Mouse (Mus musculus) hindbrain, embryonic 14.5 days (tissue): ENCODE measurements around the gene Lpo. TPM values are rescaled to one million over a fixed set of nuclear protein-coding genes. Genes with fewer than 3 reads are reported as not detected.
A peak's percentile ranks its signal among the peaks of the same experiment; 100 is the strongest.

ENCODE experiments used
- ATAC-seq: fragments of 200-750 bp; cut with Nextera tagmentation; 2 replicates; pipeline ENCODE4 v1.8.0; 2017; ENCODE audit warnings: moderate number of reproducible peaks, mild to moderate bottlenecking, moderate TSS enrichment, moderate library complexity; ENCODE audit not compliant: low FRiP score
- DNase-seq: peaks from one replicate; pipeline ENCODE4 v3.0.0-alpha.2; 2015; ENCODE audit warnings: low spot score
- H3K27ac ChIP-seq: fragments of 300-500 bp; sonication (generic); 2 replicates; pipeline ENCODE4 v1.5.1; 2014; ENCODE audit warnings: mild to moderate bottlenecking, moderate library complexity
- H3K27me3 ChIP-seq: fragments of 300-500 bp; sonication (generic); 2 replicates; pipeline ENCODE4 v1.6.1; 2014; ENCODE audit warnings: mild to moderate bottlenecking, low read length, mixed read lengths; ENCODE audit not compliant: control insufficient read depth, insufficient read depth
- H3K36me3 ChIP-seq: fragments of 300-500 bp; sonication (generic); replicated peaks from 2 replicates; pipeline ENCODE4 v1.6.1; 2014; ENCODE audit not compliant: control insufficient read depth, insufficient read depth
- H3K4me1 ChIP-seq: fragments of 300-500 bp; sonication (generic); replicated peaks from 2 replicates; pipeline ENCODE4 v1.6.1; 2014; ENCODE audit warnings: antibody characterized with exemption, low read length, mixed read lengths; ENCODE audit not compliant: control insufficient read depth, insufficient read depth
- H3K4me2 ChIP-seq: fragments of 300-500 bp; sonication (generic); replicated peaks from 2 replicates; pipeline ENCODE4 v1.6.1; 2014; ENCODE audit warnings: mild to moderate bottlenecking, moderate library complexity
- H3K4me3 ChIP-seq: fragments of 300-500 bp; sonication (generic); replicated peaks from 2 replicates; pipeline ENCODE4 v1.5.1; 2014; ENCODE audit warnings: mild to moderate bottlenecking, low read length
- H3K9ac ChIP-seq: fragments of 300-500 bp; sonication (generic); 2 replicates; pipeline ENCODE4 v1.6.1; 2014
- H3K9me3 ChIP-seq: fragments of 300-500 bp; sonication (generic); 2 replicates; pipeline ENCODE4 v1.6.1; 2016; ENCODE audit warnings: low read length; ENCODE audit not compliant: control insufficient read depth
- WGBS: fragments of 180-500 bp; shearing (Covaris S2); extraction: QIAGEN DNeasy Blood & Tissue Kit; methylation state at CpG from one replicate; pipeline ENCODE4 v1.1.7; 2014; 5-methylcytosine and 5-hydroxymethylcytosine counted together
- polyA plus RNA-seq: library from polyadenylated mRNA; unstranded; fragments of >200 nt; fragmentation: Nextera tagmentation; extraction: Ambion mirVana; gene quantifications from 2 replicates; pipeline ENCODE4 v1.2.1, GENCODE M21; 2014

The Lpo gene
- polyA plus RNA-seq, 1 experiment from 2014 or later, result 2.2 TPM

- 28% methylated on average over 8 of the region's 8 CpGs for WGBS
- H3K27ac ChIP-seq, result peak overlapping the region; percentile 61
- H3K36me3 ChIP-seq, result peaks cover 19% of the 10 kb centered on the region; the same call in 1 of the 2 replicates
- peak overlapping the region; percentile 62 for H3K4me3 ChIP-seq
- no peaks in the 10 kb centered on the region for H3K27me3 ChIP-seq
- peak; percentile 25 for DNase-seq
- H3K4me2 ChIP-seq, result peak overlapping the region; percentile 71
- H3K9ac ChIP-seq, result peak overlapping the region; percentile 62
- ATAC-seq, result peak; percentile 42; the same call in 1 of the 2 replicates
- H3K4me1 ChIP-seq, result peaks cover 9% of the 10 kb centered on the region
- H3K9me3 ChIP-seq, result no peaks in the 10 kb centered on the region
These were observed 25.5 kb upstream of the Lpo start for GRCm38 (mm10) chr11:87853597-87853954.

DNA sequence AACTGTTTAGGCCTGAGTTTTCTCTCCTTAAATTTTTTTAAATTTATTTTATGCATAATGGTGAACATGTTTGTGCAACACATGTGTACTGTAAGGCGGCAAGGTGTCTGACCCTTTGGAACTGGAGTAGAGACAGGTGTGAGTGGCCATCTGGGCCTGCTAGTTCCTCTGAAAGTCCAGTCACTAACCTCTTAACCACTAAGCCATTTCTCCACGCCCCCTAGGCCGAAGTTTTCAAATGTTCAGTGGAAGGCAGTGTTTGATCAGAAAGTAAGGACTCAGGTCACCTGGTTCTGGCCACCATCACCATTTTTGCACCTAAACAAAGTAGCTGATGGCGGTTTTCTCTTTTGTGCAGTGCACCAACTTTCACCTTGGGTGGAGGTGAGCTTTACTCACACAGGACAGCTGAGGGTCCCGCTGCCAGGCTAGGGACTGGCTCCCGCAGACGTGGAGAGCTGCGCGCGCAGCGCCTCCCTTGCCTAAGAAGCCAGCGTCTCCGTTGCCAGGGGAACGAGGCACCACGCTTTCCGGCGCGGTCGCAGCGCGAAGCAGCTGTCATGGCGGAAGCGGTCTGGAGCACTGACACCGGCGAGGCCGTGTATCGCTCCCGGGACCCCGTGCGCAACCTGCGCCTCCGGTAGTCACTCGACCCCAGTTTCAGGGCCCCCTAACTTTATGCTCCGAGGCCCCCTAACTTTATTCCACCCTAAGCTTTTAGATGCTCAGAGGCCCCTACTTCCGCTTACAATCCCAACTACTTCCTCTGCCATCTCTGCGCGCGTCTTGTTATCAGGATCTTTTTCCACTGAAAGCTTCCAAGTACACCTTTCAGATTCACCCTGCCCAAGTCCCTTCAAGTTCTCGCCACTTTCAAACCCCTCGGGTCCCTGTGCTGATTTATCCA lies 24.9 kb upstream of the Lpo start, which contains the start of gene Mks1:
Gene Mks1 (plus strand): TSS at position 526 of the 907 bp plus-strand sequence.
- WGBS, result 5% methylated on average over 40 of the region's 40 CpGs
- H3K4me2 ChIP-seq, result peak within 1 kb of the TSS; percentile 71
- peak within 1 kb of the TSS; percentile 61 for H3K27ac ChIP-seq
- peak within 1 kb of the TSS; percentile 62 for H3K9ac ChIP-seq
- ATAC-seq (peak; percentile 96), DNase-seq (peak; percentile 95)
- H3K4me3 ChIP-seq, result peak within 1 kb of the TSS; percentile 62
- H3K4me1 ChIP-seq, result peaks cover 9% of the 10 kb centered on the region
- no peaks in the 10 kb centered on the region for H3K27me3 ChIP-seq
- H3K9me3 ChIP-seq, result no peaks in the 10 kb centered on the region
- H3K36me3 ChIP-seq, result peaks cover 16% of the 10 kb centered on the region; the same call in 1 of the 2 replicates

- WGBS, result 53% methylated on average over 6 of the region's 6 CpGs
- H3K27ac ChIP-seq, result no peak overlapping the region
- H3K27me3 ChIP-seq, result no peaks in the 10 kb centered on the region
- no peaks in the 10 kb centered on the region for H3K4me1 ChIP-seq
- H3K4me2 ChIP-seq, result no peak overlapping the region
- H3K36me3 ChIP-seq, result no peaks in the 10 kb centered on the region
- H3K9me3 ChIP-seq, result no peaks in the 10 kb centered on the region
- no peak for DNase-seq
- ATAC-seq, result no peak
- H3K9ac ChIP-seq, result no peak overlapping the region
- no peak overlapping the region for H3K4me3 ChIP-seq
These were observed 19.8 kb upstream of the Lpo start for GRCm38 (mm10) chr11:87847884-87848283.

DNA sequence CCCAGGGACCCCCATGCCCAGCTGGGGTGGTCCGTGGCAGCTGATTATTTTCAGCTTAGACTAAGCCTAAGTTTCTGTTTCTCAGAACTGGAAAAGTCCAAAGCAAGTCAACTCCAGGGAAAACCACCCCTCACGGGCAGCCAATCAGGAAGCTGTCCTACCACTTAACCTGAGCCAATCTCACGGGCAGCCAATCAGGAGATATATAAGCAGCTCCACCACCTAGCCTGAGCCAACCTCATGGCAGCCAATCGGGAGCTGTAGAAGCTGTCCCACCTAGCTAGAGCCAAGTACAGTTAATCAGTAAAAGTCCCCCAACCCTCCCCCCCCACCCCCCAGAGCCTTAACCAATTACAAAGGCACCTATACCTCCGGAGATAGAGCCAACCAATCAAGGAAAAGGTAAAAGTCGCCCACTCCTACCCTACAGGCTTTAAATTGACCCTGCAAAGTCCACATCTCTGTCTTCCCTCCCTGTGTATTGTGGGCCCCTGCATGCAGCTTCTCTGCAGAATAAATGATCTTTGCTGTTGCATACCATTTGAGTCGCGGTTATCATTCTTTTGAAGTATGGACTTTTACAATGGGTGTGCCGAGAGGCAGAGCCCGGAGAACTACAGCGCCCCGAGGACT lies 19.0 kb upstream of the Lpo start:
- no peak overlapping the region for H3K9ac ChIP-seq
- no peak overlapping the region for H3K4me3 ChIP-seq
- H3K27ac ChIP-seq, result no peak overlapping the region
- no peaks in the 10 kb centered on the region for H3K9me3 ChIP-seq
- H3K36me3 ChIP-seq, result no peaks in the 10 kb centered on the region
- no peak for DNase-seq
- no peaks in the 10 kb centered on the region for H3K4me1 ChIP-seq
- H3K27me3 ChIP-seq, result no peaks in the 10 kb centered on the region
- no peak for ATAC-seq
- no peak overlapping the region for H3K4me2 ChIP-seq
- 82% methylated on average over 12 of the region's 12 CpGs for WGBS

DNA sequence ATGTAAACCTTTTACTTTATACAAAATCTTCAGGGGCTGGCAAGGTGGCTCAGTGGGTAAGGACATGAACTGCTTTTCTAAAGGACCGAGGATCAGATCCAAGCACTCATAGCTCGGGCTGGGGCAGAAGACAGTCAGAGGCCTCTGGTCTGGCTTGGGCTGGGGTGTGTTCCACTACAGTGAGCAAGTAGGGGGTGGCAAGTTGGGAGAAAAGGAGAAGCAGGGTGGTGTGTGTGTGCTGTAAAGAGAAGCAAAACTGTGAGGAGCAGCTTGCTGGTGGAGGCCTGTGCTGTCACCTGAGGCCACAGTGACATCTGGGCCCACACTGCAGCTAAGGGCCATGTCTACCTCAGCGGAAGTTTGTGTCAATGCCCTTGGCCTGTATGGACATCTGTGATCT lies 13.3 kb upstream of the Lpo start:
- H3K27me3 ChIP-seq, result no peaks in the 10 kb centered on the region
- WGBS, result 89% methylated on average over 3 of the region's 3 CpGs
- no peaks in the 10 kb centered on the region for H3K9me3 ChIP-seq

GRCm38 (mm10) chr11:87840676-87841075 lies 12.6 kb upstream of the Lpo start:
- 94% methylated on average over 8 of the region's 8 CpGs for WGBS
- no peaks in the 10 kb centered on the region for H3K36me3 ChIP-seq
- no peaks in the 10 kb centered on the region for H3K9me3 ChIP-seq
- ATAC-seq, result no peak
- H3K4me2 ChIP-seq, result no peak overlapping the region
- no peaks in the 10 kb centered on the region for H3K27me3 ChIP-seq
- H3K27ac ChIP-seq, result no peak overlapping the region
- H3K4me1 ChIP-seq, result no peaks in the 10 kb centered on the region
- no peak overlapping the region for H3K9ac ChIP-seq
- DNase-seq, result no peak
- no peak overlapping the region for H3K4me3 ChIP-seq

More for the DNA sequence above, 13.3 kb upstream of the Lpo start:
- no peaks in the 10 kb centered on the region for H3K36me3 ChIP-seq
- no peak overlapping the region for H3K9ac ChIP-seq
- no peak overlapping the region for H3K27ac ChIP-seq
- DNase-seq (no peak), ATAC-seq (no peak)
- H3K4me1 ChIP-seq, result no peaks in the 10 kb centered on the region
- no peak overlapping the region for H3K4me3 ChIP-seq
- no peak overlapping the region for H3K4me2 ChIP-seq

DNA sequence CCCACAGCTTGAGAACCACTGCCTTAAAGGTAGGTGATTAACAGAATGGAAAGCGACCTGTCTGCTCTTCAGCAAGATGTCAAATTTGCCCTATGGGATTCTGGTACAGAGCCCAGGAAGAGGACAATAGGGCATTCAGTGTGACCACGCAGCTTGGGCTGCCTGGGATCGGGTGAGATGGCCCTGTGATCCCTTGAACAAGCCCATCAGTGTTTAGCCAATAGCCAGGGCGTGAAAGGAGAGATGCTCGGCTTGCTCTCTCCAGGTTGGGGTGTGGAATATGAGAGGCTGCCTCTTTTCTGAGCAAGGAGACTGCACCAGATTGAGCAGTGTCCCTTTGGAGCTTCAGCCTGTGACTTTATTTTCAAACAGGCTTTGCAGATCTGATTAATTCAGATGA lies 6.6 kb downstream of the Lpo start:
- H3K4me2 ChIP-seq, result no peak overlapping the region
- H3K27ac ChIP-seq, result no peak overlapping the region
- H3K4me3 ChIP-seq, result no peak overlapping the region
- no peak for ATAC-seq
- no peaks in the 10 kb centered on the region for H3K27me3 ChIP-seq
- DNase-seq, result no peak
- H3K36me3 ChIP-seq, result no peaks in the 10 kb centered on the region
- H3K9ac ChIP-seq, result no peak overlapping the region
- peaks cover 9% of the 10 kb centered on the region for H3K4me1 ChIP-seq
- no peaks in the 10 kb centered on the region for H3K9me3 ChIP-seq
- WGBS, result 49% methylated on average over 5 of the region's 5 CpGs

DNA sequence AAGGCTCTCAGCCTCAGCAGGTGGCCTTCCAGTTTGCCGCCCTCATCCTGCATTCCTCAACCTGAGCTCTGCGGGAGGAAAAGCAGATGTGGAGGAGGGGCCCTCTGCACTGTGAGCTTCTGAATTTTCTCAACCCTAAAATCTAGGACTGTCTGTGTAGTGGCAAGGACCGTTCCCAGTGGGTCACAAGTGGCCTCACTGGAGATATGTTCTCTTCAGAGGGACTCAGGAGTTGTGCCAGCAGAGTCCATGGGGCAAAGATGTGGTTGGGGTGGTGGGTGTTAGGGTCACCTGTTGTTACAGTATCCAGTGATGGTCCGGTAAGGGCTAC lies 10.7 kb downstream of the Lpo start:
- 32% methylated on average over 4 of the region's 4 CpGs for WGBS
- Histone ChIP-seq H3K9ac (peak overlapping the region; percentile 63), H3K4me2 (peak overlapping the region; percentile 78), H3K4me3 (peak overlapping the region; percentile 36), H3K27ac (no peak overlapping the region; the same call in 1 of the 2 replicates), H3K4me1 (peaks cover 9% of the 10 kb centered on the region), H3K27me3 (no peaks in the 10 kb centered on the region), H3K9me3 (no peaks in the 10 kb centered on the region), H3K36me3 (no peaks in the 10 kb centered on the region)
- no peak for DNase-seq
- no peak; the same call in 1 of the 2 replicates for ATAC-seq

DNA sequence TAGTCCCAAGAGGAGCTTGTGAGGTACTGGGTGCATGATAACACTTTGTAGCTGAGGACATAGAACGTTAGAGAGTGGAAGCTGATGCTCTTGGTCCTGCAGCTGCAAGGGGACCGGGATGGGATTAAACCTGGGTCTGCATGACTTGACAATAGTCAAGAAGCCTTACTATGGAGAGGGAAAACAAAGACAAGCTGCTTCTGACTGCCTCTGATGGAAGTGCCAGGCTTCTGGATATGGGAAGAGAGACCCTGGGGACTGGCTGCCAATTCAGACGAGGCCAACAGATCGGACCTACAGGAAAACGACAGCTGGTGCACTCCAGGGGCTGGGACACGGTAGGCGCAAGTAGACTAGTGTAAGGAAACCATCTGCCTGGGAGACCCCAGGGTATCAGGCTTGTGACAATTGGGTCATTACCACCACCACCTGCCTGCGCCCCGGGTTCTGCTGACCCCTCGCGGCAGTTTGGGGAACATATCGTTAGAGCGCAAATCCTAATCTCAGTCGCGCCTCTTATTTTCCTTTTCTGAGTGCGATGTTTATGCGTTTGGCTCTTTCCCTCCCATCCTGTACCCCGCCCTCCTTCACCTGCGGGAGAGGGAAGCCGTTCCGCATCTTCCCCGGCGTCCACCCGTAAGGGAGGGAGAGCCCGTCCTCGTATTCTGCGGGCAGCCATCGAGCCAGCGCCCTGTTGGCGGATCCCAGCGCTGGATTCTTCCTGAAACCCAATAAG lies 11.2 kb downstream of the Lpo start:
- H3K27me3 ChIP-seq, result no peaks in the 10 kb centered on the region
- H3K9me3 ChIP-seq, result no peaks in the 10 kb centered on the region
- peak overlapping the region; percentile 63 for H3K9ac ChIP-seq
- peak; percentile 79 for DNase-seq
- peak; percentile 83 for ATAC-seq
- H3K4me2 ChIP-seq, result peak overlapping the region; percentile 78
- H3K27ac ChIP-seq, result peak overlapping the region; percentile 21; the same call in 1 of the 2 replicates
- peak overlapping the region; percentile 36 for H3K4me3 ChIP-seq
- H3K36me3 ChIP-seq, result no peaks in the 10 kb centered on the region
- peaks cover 9% of the 10 kb centered on the region for H3K4me1 ChIP-seq
- 3% methylated on average over 31 of the region's 31 CpGs for WGBS
